Mouse (Mus musculus) liver, embryonic 11.5 days (tissue): ENCODE data around the gene Cyb561d2. TPM values are rescaled to one million over a fixed set of nuclear protein-coding genes. Genes with fewer than 3 reads are reported as not detected.
A peak's percentile ranks its signal among the peaks of the same experiment; 100 is the strongest.

ENCODE experiments used
- ATAC-seq: fragments of 200-750 bp; cut with Nextera tagmentation; replicated peaks from 2 replicates; pipeline ENCODE4 v1.8.0; 2017; ENCODE audit warnings: moderate number of reproducible peaks, mild to moderate bottlenecking, moderate TSS enrichment, moderate library complexity; ENCODE audit not compliant: low FRiP score
- DNase-seq: peaks from one replicate; pipeline ENCODE4 v3.0.0-alpha.2; 2017; ENCODE audit warnings: low spot score
- H3K27ac ChIP-seq: fragments of 300-500 bp; sonication (generic); 2 replicates; pipeline ENCODE4 v1.5.1; 2014; ENCODE audit warnings: mild to moderate bottlenecking, low read depth, low read length, control low read depth
- H3K27me3 ChIP-seq: fragments of 300-500 bp; sonication (generic); replicated peaks from 2 replicates; pipeline ENCODE4 v1.6.1; 2014; ENCODE audit warnings: low read length, mixed read lengths; ENCODE audit not compliant: control insufficient read depth, insufficient read depth
- H3K36me3 ChIP-seq: fragments of 300-500 bp; sonication (generic); 2 replicates; pipeline ENCODE4 v1.6.1; 2014; ENCODE audit warnings: mild to moderate bottlenecking, low read length, moderate library complexity, mixed read lengths; ENCODE audit not compliant: control insufficient read depth, insufficient read depth
- H3K4me1 ChIP-seq: fragments of 300-500 bp; sonication (generic); replicated peaks from 2 replicates; pipeline ENCODE4 v1.6.1; 2014; ENCODE audit warnings: low read length, mixed read lengths; ENCODE audit not compliant: control insufficient read depth, insufficient read depth
- H3K4me2 ChIP-seq: fragments of 300-500 bp; sonication (generic); 2 replicates; pipeline ENCODE4 v1.6.1; 2014; ENCODE audit warnings: mild to moderate bottlenecking, control low read depth, moderate library complexity
- H3K4me3 ChIP-seq: fragments of 300-500 bp; sonication (generic); 2 replicates; pipeline ENCODE4 v1.5.1; 2014; ENCODE audit warnings: low read depth, low read length, control low read depth
- H3K9ac ChIP-seq: fragments of 300-500 bp; sonication (generic); 2 replicates; pipeline ENCODE4 v1.6.1; 2014; ENCODE audit warnings: low read depth, low read length, control low read depth
- H3K9me3 ChIP-seq: fragments of 300-500 bp; sonication (generic); 2 replicates; pipeline ENCODE4 v1.6.1; 2016; ENCODE audit warnings: low read length, inconsistent platforms, mixed read lengths; ENCODE audit not compliant: control insufficient read depth
- WGBS: fragments of 180-500 bp; shearing (Covaris S2); extraction: QIAGEN DNeasy Blood & Tissue Kit; methylation state at CpG from one replicate; pipeline ENCODE4 v1.1.7; 2014; 5-methylcytosine and 5-hydroxymethylcytosine counted together
- polyA plus RNA-seq: library from polyadenylated mRNA; unstranded; fragments of >200 nt; fragmentation: Nextera tagmentation; extraction: Ambion mirVana; gene quantifications from 2 replicates; pipeline ENCODE4 v1.2.1, GENCODE M21; 2014

Cyb561d2 gene
- polyA plus RNA-seq, 1 experiment from 2014 or later = 28.9 TPM

- H3K36me3 ChIP-seq = peaks cover 31% of the 10 kb centered on the region
- H3K27ac ChIP-seq = peak overlapping the region; percentile 26; the same call in 1 of the 2 replicates
- 1% methylated on average over 11 of the region's 11 CpGs for WGBS
- H3K4me2 ChIP-seq = peak overlapping the region; percentile 97
- ATAC-seq = peak; percentile 3; the same call in 1 of the 2 replicates
- peak overlapping the region; percentile 74 for H3K4me3 ChIP-seq
- peaks cover 20% of the 10 kb centered on the region for H3K4me1 ChIP-seq
- H3K9ac ChIP-seq = peak overlapping the region; percentile 75
- no peaks in the 10 kb centered on the region for H3K9me3 ChIP-seq
- H3K27me3 ChIP-seq = no peaks in the 10 kb centered on the region
- no peak for DNase-seq
Measured at GRCm38 (mm10) chr9:107542352-107542686, 326 bp upstream of the Cyb561d2 start.

- ATAC-seq = no peak
- H3K4me1 ChIP-seq = peaks cover 25% of the 10 kb centered on the region
- no peak overlapping the region for H3K9ac ChIP-seq
- peak overlapping the region; percentile 74 for H3K4me3 ChIP-seq
- no peak for DNase-seq
- 42% methylated on average over 10 of the region's 10 CpGs for WGBS
- H3K4me2 ChIP-seq = peak overlapping the region; percentile 97
- H3K36me3 ChIP-seq = peaks cover 36% of the 10 kb centered on the region
- no peaks in the 10 kb centered on the region for H3K9me3 ChIP-seq
- no peaks in the 10 kb centered on the region for H3K27me3 ChIP-seq
- no peak overlapping the region for H3K27ac ChIP-seq
Measured at GRCm38 (mm10) chr9:107541005-107541404, 988 bp downstream of the Cyb561d2 start.

- Histone ChIP-seq H3K4me3 (no peak overlapping the region), H3K36me3 (peaks cover 36% of the 10 kb centered on the region), H3K27ac (no peak overlapping the region), H3K9ac (no peak overlapping the region), H3K4me2 (no peak overlapping the region; the same call in 1 of the 2 replicates), H3K27me3 (no peaks in the 10 kb centered on the region), H3K9me3 (no peaks in the 10 kb centered on the region), H3K4me1 (peaks cover 31% of the 10 kb centered on the region)
- WGBS = 74% methylated on average over 4 of the region's 4 CpGs
- no peak for DNase-seq
- no peak for ATAC-seq
Measured at GRCm38 (mm10) chr9:107540420-107540819, 1.6 kb downstream of the Cyb561d2 start.

GRCm38 (mm10) chr9:107539940-107540339 is 2.1 kb downstream of the Cyb561d2 start:
- Histone ChIP-seq H3K4me3 (no peak overlapping the region), H3K9ac (no peak overlapping the region), H3K27ac (no peak overlapping the region), H3K4me2 (no peak overlapping the region; the same call in 1 of the 2 replicates), H3K27me3 (no peaks in the 10 kb centered on the region), H3K36me3 (peaks cover 36% of the 10 kb centered on the region), H3K4me1 (peaks cover 34% of the 10 kb centered on the region), H3K9me3 (no peaks in the 10 kb centered on the region)
- DNase-seq = no peak
- ATAC-seq = no peak
- 90% methylated on average over 8 of the region's 8 CpGs for WGBS

- H3K9ac ChIP-seq = no peak overlapping the region
- no peak for ATAC-seq
- no peaks in the 10 kb centered on the region for H3K27me3 ChIP-seq
- DNase-seq = no peak
- H3K4me1 ChIP-seq = peaks cover 34% of the 10 kb centered on the region
- no peaks in the 10 kb centered on the region for H3K9me3 ChIP-seq
- H3K36me3 ChIP-seq = peaks cover 28% of the 10 kb centered on the region
- no peak overlapping the region for H3K27ac ChIP-seq
- no peak overlapping the region for H3K4me2 ChIP-seq
- H3K4me3 ChIP-seq = no peak overlapping the region
- WGBS = 91% methylated on average over 3 of the region's 3 CpGs
Measured at GRCm38 (mm10) chr9:107538711-107539110, 3.3 kb downstream of the Cyb561d2 start.

GRCm38 (mm10) chr9:107538231-107538630 is 3.8 kb downstream of the Cyb561d2 start:
- Histone ChIP-seq H3K27ac (no peak overlapping the region), H3K4me1 (peaks cover 34% of the 10 kb centered on the region), H3K4me3 (no peak overlapping the region), H3K9me3 (no peaks in the 10 kb centered on the region), H3K27me3 (no peaks in the 10 kb centered on the region), H3K4me2 (no peak overlapping the region), H3K36me3 (peaks cover 28% of the 10 kb centered on the region), H3K9ac (no peak overlapping the region)
- no peak for ATAC-seq
- DNase-seq = no peak
- 91% methylated on average over 7 of the region's 7 CpGs for WGBS

- H3K36me3 ChIP-seq = peaks cover 25% of the 10 kb centered on the region
- DNase-seq (no peak), ATAC-seq (peak; percentile 28)
Measured at GRCm38 (mm10) chr9:107534408-107535202, 7.4 kb downstream of the Cyb561d2 start.

GRCm38 (mm10) chr9:107533791-107534407 is 8.1 kb downstream of the Cyb561d2 start, which contains the start of gene Tmem115:
TSS of gene Tmem115 (plus strand) at chr9:107533945.
- peak within 1 kb of the TSS; percentile 94 for H3K9ac ChIP-seq
- ATAC-seq (peak; percentile 98), DNase-seq (peak; percentile 88)
- peaks cover 18% of the 10 kb centered on the region for H3K36me3 ChIP-seq
- H3K4me3 ChIP-seq = peak within 1 kb of the TSS; percentile 83
- no peaks in the 10 kb centered on the region for H3K27me3 ChIP-seq
- no peaks in the 10 kb centered on the region for H3K9me3 ChIP-seq
- WGBS = under 1% methylated on average over 48 of the region's 48 CpGs
- H3K4me1 ChIP-seq = peaks cover 22% of the 10 kb centered on the region
- peak within 1 kb of the TSS; percentile 98 for H3K4me2 ChIP-seq
- peak within 1 kb of the TSS; percentile 76 for H3K27ac ChIP-seq

More at GRCm38 (mm10) chr9:107534408-107535202, 7.4 kb downstream of the Cyb561d2 start:
- no peaks in the 10 kb centered on the region for H3K27me3 ChIP-seq
- peaks cover 22% of the 10 kb centered on the region for H3K4me1 ChIP-seq
- peak overlapping the region; percentile 83 for H3K4me3 ChIP-seq
- peak overlapping the region; percentile 94 for H3K9ac ChIP-seq
- H3K4me2 ChIP-seq = peak overlapping the region; percentile 98
- peak overlapping the region; percentile 76 for H3K27ac ChIP-seq
- under 1% methylated on average over 40 of the region's 40 CpGs for whole genome bisulfite sequencing
- H3K9me3 ChIP-seq = no peaks in the 10 kb centered on the region
